Mouse (Mus musculus): ENCODE results near the gene Ccdc6. TPM values are rescaled to one million over a fixed set of nuclear protein-coding genes. Genes with fewer than 3 reads are reported as not detected.

Gene Ccdc6
- total and polyA plus RNA-seq, 3 experiments: 14.3 to 28.5 (median 26.3) TPM

DNA sequence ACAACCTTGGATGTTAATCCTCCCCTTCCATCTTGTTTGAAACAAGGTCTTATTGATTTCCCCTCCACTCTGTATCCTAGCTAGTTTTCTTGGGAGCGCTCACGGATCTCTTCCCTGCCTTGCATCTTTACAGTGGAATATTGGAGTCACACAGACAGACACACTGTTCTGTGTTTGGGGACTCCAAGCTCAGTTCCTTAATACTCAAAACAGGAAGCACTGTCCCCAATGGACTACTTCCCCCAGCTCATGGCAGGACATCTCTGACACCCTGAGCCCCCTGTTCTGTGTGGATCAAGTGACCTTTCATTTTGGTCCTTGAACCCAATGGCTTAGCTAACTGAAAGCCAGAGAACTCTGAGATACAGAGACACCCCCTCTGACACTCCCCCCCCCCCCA, 100.7 kb downstream of the Ccdc6 start:
- Histone ChIP-seq H3K27me3 (ENCODE audit: control insufficient read depth, insufficient read depth, low read length) (no peaks in the 10 kb centered on the region), H3K79me2 (replicated peaks; ENCODE audit: control insufficient read depth, insufficient read depth, low read length) (no peaks in the 10 kb centered on the region), H3K4me1 (ENCODE audit: control insufficient read depth, insufficient read depth, low read length) (peaks cover 3% of the 10 kb centered on the region; the same call in 1 of the 2 replicates), H3K27ac (no peak overlapping the region), H3K9ac (ENCODE audit: low read depth, low read length) (no peak overlapping the region), H3K4me3 (no peak overlapping the region), H3K36me3 (ENCODE audit: control insufficient read depth, insufficient read depth, low read length) (no peaks in the 10 kb centered on the region)
- intact Hi-C loops (cut with DNase I): no loop called here
- no peak for DNase-seq
- WGBS: 60% methylated on average over 2 of the region's 2 CpGs
- TF ChIP-seq EP300 (IDR thresholded peaks at IDR 0.05; ENCODE audit: insufficient read depth, low read depth, low read length): no peak
- no peak for TF ChIP-seq POLR2A (IDR thresholded peaks at IDR 0.05; ENCODE audit: insufficient read depth, low read depth, low read length)
- TF ChIP-seq CTCF (IDR thresholded peaks at IDR 0.05): no peak

GRCm38 (mm10) chr10:70198012-70198411, 101.1 kb downstream of the Ccdc6 start:
- no peaks in the 10 kb centered on the region for H3K27me3 ChIP-seq (ENCODE audit: control insufficient read depth, insufficient read depth, low read length)
- 58% methylated on average over 6 of the region's 6 CpGs for WGBS
- no peak overlapping the region for H3K27ac ChIP-seq
- H3K9ac ChIP-seq (ENCODE audit: low read depth, low read length): no peak overlapping the region
- H3K4me3 ChIP-seq: no peak overlapping the region
- intact Hi-C loops (cut with DNase I): no loop called here
- no peak for DNase-seq
- no peaks in the 10 kb centered on the region for H3K36me3 ChIP-seq (ENCODE audit: control insufficient read depth, insufficient read depth, low read length)
- H3K4me1 ChIP-seq (ENCODE audit: control insufficient read depth, insufficient read depth, low read length): peaks cover 3% of the 10 kb centered on the region; the same call in 1 of the 2 replicates
- no peaks in the 10 kb centered on the region for H3K79me2 ChIP-seq (replicated peaks; ENCODE audit: control insufficient read depth, insufficient read depth, low read length)
- TF ChIP-seq EP300 (IDR thresholded peaks at IDR 0.05; ENCODE audit: insufficient read depth, low read depth, low read length) (no peak), CTCF (IDR thresholded peaks at IDR 0.05) (no peak), POLR2A (IDR thresholded peaks at IDR 0.05; ENCODE audit: insufficient read depth, low read depth, low read length) (no peak)

GRCm38 (mm10) chr10:70198951-70199463, 102.1 kb downstream of the Ccdc6 start:
- no peak overlapping the region for H3K9ac ChIP-seq (ENCODE audit: low read depth, low read length)
- 92% methylated on average over 7 of the region's 7 CpGs for WGBS
- H3K4me1 ChIP-seq (ENCODE audit: control insufficient read depth, insufficient read depth, low read length): peaks cover 3% of the 10 kb centered on the region; the same call in 1 of the 2 replicates
- no peak for DNase-seq
- intact Hi-C loops (cut with DNase I): no loop called here
- no peaks in the 10 kb centered on the region for H3K79me2 ChIP-seq (replicated peaks; ENCODE audit: control insufficient read depth, insufficient read depth, low read length)
- no peaks in the 10 kb centered on the region for H3K36me3 ChIP-seq (ENCODE audit: control insufficient read depth, insufficient read depth, low read length)
- H3K27ac ChIP-seq: no peak overlapping the region
- H3K27me3 ChIP-seq (ENCODE audit: control insufficient read depth, insufficient read depth, low read length): no peaks in the 10 kb centered on the region
- TF ChIP-seq POLR2A (IDR thresholded peaks at IDR 0.05; ENCODE audit: insufficient read depth, low read depth, low read length): no peak
- no peak overlapping the region for H3K4me3 ChIP-seq

GRCm38 (mm10) chr10:70199466-70200210, 102.7 kb downstream of the Ccdc6 start:
- intact Hi-C loops (cut with DNase I): loop anchor here (5.0 kb wide), 1 partner anchor 43 kb away; no protein-coding TSS in a partner anchor
- no peaks in the 10 kb centered on the region for H3K79me2 ChIP-seq (replicated peaks; ENCODE audit: control insufficient read depth, insufficient read depth, low read length)
- no peak overlapping the region for H3K4me3 ChIP-seq
- H3K36me3 ChIP-seq (ENCODE audit: control insufficient read depth, insufficient read depth, low read length): no peaks in the 10 kb centered on the region
- DNase-seq: no peak
- no peak overlapping the region for H3K9ac ChIP-seq (ENCODE audit: low read depth, low read length)
- no peak for TF ChIP-seq CTCF (IDR thresholded peaks at IDR 0.05)
- no peak overlapping the region for H3K27ac ChIP-seq
- H3K4me1 ChIP-seq (ENCODE audit: control insufficient read depth, insufficient read depth, low read length): peaks cover 5% of the 10 kb centered on the region
- no peaks in the 10 kb centered on the region for H3K27me3 ChIP-seq (ENCODE audit: control insufficient read depth, insufficient read depth, low read length)
- WGBS: 86% methylated on average over 6 of the region's 6 CpGs

DNA sequence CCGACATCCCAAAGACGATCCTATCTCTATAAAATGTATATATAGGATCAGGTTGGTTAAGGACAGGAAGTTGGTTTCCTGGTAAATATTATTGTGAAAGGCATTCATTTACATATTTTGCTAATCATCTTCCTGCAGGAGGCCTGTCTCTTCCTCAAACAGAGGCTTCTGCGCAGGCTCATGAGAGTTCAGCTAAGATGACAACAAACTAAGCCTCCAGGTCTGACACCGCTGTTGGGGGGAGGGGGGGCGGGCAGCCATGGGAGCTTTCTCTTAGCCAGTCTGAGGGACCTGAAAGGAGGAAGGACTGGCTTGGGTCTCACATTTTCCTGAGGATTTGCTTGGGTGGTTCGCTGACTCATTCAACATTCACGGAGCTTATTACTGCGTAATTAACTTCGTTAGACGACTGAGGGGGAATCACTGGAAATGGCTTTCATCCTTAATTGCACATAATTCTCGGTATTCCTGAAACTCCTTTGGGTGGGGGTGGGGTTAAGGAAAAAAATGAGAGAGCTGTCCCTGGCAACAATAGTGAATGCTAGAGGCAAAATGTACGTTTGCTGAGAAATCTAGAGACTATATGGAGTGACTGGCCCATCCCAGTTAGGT, 104.1 kb downstream of the Ccdc6 start:
- TF ChIP-seq POLR2A (IDR thresholded peaks at IDR 0.05; ENCODE audit: insufficient read depth, low read depth, low read length) (no peak), CTCF (IDR thresholded peaks at IDR 0.05) (no peak), EP300 (IDR thresholded peaks at IDR 0.05; ENCODE audit: insufficient read depth, low read depth, low read length) (no peak)
- no peak overlapping the region for H3K4me3 ChIP-seq
- H3K36me3 ChIP-seq (ENCODE audit: control insufficient read depth, insufficient read depth, low read length): no peaks in the 10 kb centered on the region
- H3K27ac ChIP-seq: no peak overlapping the region
- H3K79me2 ChIP-seq (replicated peaks; ENCODE audit: control insufficient read depth, insufficient read depth, low read length): no peaks in the 10 kb centered on the region
- H3K27me3 ChIP-seq (ENCODE audit: control insufficient read depth, insufficient read depth, low read length): no peaks in the 10 kb centered on the region
- WGBS: 63% methylated on average over 12 of the region's 12 CpGs
- H3K9ac ChIP-seq (ENCODE audit: low read depth, low read length): no peak overlapping the region
- H3K4me1 ChIP-seq (ENCODE audit: control insufficient read depth, insufficient read depth, low read length): peaks cover 5% of the 10 kb centered on the region
- intact Hi-C loops (cut with DNase I): loop anchor here (5.0 kb wide), 1 partner anchor 41 kb away; no protein-coding TSS in a partner anchor
- DNase-seq: no peak
